Mouse (Mus musculus): Measurements from ENCODE around the gene Nhlrc4. TPM values are rescaled to one million over a fixed set of nuclear protein-coding genes. Genes with fewer than 3 reads are reported as not detected.

Nhlrc4 gene
- polyA plus RNA-seq, 1 experiment from 2014 or later = 0.32 TPM

DNA sequence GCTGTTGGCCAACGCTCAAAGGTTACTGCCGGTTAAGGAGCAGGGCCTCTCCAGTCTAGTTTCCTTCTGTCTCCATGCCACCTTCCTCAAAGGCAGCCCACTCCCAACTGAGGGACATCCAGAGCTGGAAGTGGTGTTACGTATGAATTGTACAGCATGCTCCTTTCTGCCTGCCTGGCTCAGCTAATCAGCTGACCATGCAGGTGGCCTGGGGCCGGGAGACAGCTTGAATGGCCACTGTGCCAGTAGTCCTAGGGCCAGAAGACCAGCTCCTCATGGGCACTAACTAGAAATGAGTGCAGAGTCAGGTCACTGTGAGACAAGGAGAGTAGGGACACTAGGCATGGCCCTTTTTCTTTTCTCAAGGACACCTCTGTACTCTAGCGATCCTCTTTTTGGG is 8.4 kb upstream of the Nhlrc4 start:
- Histone ChIP-seq H3K9me3 (ENCODE audit: control insufficient read depth, low read length) (no peaks in the 10 kb centered on the region), H3K27ac (replicated peaks; ENCODE audit: low read depth, low read length) (no peak overlapping the region), H3K4me3 (replicated peaks; ENCODE audit: low read depth, low read length) (no peak overlapping the region), H3K36me3 (ENCODE audit: control insufficient read depth, insufficient read depth, low read length) (0 out of 2 replicates have a peak, but pooled peaks cover 5% of the 10 kb centered on the region), H3K4me1 (ENCODE audit: control insufficient read depth, insufficient read depth, low read length) (no peaks in the 10 kb centered on the region), H3K4me2 (ENCODE audit: low read length) (no peak overlapping the region), H3K27me3 (ENCODE audit: control insufficient read depth, insufficient read depth, low read length) (peaks cover 40% of the 10 kb centered on the region), H3K9ac (replicated peaks; ENCODE audit: low read length) (no peak overlapping the region)
- no peak for DNase-seq
- no peak for ATAC-seq (ENCODE audit: low FRiP score, low TSS enrichment)
- WGBS = 77% methylated on average over 5 of the region's 5 CpGs

DNA sequence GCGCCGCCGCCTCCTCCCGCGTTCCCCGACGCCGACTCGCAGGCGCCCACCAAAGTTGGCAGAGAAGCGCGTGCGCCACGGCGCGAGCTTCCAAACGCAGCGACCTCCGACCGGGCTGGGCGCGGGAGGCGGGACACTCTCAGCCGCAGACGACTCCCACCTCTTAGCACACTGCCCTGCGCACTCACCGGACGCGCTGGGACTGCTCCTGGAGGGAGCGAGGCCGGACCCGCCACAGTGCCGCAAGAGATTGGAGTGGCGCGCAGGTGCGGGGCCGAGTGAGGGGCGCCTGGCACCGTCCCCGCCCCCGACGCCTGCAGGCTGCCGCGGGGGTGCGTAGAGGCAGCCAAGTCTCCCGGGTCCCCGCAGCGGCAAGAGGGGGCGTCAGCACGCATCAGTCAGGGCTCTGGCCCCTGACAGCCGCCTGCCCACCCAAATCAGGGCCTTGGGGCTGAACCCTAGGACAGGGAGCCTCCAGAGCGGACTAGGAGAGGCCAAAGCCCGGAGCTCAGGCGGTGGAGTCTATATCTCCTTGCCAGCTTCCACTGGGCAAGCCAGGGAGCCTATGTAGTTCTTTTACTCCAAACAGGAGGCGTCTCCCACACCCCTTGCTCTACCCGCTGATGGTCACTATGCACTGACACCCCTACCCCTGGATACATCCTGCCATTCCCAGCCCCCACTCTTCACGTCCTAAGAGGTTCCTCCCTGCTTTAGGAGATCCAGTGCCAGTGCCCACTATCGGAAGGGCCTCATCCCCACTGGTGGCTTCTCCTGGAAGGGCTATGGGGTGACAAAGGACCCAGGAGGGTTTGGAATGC is 7.3 kb upstream of the Nhlrc4 start, which contains the start of gene A930017K11Rik:
A930017K11Rik (minus strand) TSS at position 763 of the 821 bp plus-strand sequence.
- peak within 1 kb of the TSS; percentile 43 for H3K4me2 ChIP-seq (ENCODE audit: low read length)
- H3K4me1 ChIP-seq (ENCODE audit: control insufficient read depth, insufficient read depth, low read length) = no peaks in the 10 kb centered on the region
- DNase-seq (no peak), ATAC-seq (ENCODE audit: low FRiP score, low TSS enrichment) (no peak)
- peaks cover 40% of the 10 kb centered on the region for H3K27me3 ChIP-seq (ENCODE audit: control insufficient read depth, insufficient read depth, low read length)
- H3K27ac ChIP-seq (replicated peaks; ENCODE audit: low read depth, low read length) = no peak within 1 kb of the TSS
- peak within 1 kb of the TSS; percentile 22 for H3K4me3 ChIP-seq (replicated peaks; ENCODE audit: low read depth, low read length)
- whole genome bisulfite sequencing = 1% methylated on average over 58 of the region's 58 CpGs
- no peaks in the 10 kb centered on the region for H3K9me3 ChIP-seq (ENCODE audit: control insufficient read depth, low read length)
- no peak within 1 kb of the TSS for H3K9ac ChIP-seq (replicated peaks; ENCODE audit: low read length)
- H3K36me3 ChIP-seq (ENCODE audit: control insufficient read depth, insufficient read depth, low read length) = no peaks in the 10 kb centered on the region

DNA sequence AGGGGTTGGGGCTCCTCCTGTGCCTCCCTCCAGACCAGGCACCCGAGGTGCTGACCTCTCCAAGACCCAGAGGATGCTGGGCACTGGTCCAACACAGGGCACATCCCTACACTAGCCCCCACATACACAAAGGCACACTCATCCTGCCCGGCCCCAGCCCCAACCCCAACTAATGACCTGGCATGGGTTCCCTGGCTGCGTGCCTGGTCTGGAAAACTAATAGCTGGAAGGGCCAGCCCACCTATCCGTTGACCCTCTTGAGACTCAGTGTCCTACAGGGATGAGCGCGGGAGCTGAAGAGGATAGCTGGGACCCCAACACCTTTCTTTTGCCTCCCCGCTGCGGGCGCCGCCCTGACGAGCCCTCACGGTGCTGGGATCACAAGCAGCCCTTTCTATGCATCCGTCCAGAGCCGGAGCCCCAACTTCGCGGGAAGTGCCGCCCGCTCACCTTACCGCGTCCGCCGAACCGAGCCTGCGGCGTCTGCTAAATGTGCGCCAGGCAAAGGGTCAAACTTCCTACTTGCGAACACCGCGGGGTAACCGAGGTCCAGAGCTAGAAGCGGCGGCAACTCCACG is 6.6 kb upstream of the Nhlrc4 start:
- Histone ChIP-seq H3K4me2 (ENCODE audit: low read length) (peak overlapping the region; percentile 43), H3K9ac (replicated peaks; ENCODE audit: low read length) (no peak overlapping the region), H3K4me3 (replicated peaks; ENCODE audit: low read depth, low read length) (peak overlapping the region; percentile 22), H3K27ac (replicated peaks; ENCODE audit: low read depth, low read length) (no peak overlapping the region), H3K9me3 (ENCODE audit: control insufficient read depth, low read length) (no peaks in the 10 kb centered on the region), H3K27me3 (ENCODE audit: control insufficient read depth, insufficient read depth, low read length) (peaks cover 40% of the 10 kb centered on the region), H3K4me1 (ENCODE audit: control insufficient read depth, insufficient read depth, low read length) (no peaks in the 10 kb centered on the region), H3K36me3 (ENCODE audit: control insufficient read depth, insufficient read depth, low read length) (no peaks in the 10 kb centered on the region)
- 2% methylated on average over 33 of the region's 33 CpGs for WGBS
- DNase-seq (no peak), ATAC-seq (ENCODE audit: low FRiP score, low TSS enrichment) (no peak)

DNA sequence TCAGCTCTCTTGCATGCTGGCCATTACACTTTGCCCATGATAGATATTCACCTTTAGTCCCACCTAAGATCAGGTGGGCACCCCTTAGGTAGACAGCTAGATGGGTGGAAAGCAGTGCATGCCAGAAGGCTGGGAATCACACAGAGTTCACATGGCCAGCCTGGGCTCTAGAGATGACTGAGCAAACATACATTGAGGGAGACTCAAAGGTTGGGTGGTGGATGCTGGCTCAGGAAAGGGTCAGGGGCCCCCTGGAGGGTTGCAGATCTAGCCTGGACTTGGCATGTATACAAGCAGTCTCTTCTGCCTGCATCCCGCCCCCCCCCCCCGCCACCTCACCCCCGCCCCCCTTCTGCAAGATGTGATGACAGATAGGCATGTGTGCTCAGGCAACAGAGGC is 5.9 kb upstream of the Nhlrc4 start:
- Histone ChIP-seq H3K9ac (replicated peaks; ENCODE audit: low read length) (no peak overlapping the region), H3K4me3 (replicated peaks; ENCODE audit: low read depth, low read length) (no peak overlapping the region), H3K4me1 (ENCODE audit: control insufficient read depth, insufficient read depth, low read length) (no peaks in the 10 kb centered on the region), H3K27me3 (ENCODE audit: control insufficient read depth, insufficient read depth, low read length) (peaks cover 40% of the 10 kb centered on the region), H3K9me3 (ENCODE audit: control insufficient read depth, low read length) (no peaks in the 10 kb centered on the region), H3K27ac (replicated peaks; ENCODE audit: low read depth, low read length) (no peak overlapping the region), H3K4me2 (ENCODE audit: low read length) (no peak overlapping the region), H3K36me3 (ENCODE audit: control insufficient read depth, insufficient read depth, low read length) (no peaks in the 10 kb centered on the region)
- ATAC-seq (ENCODE audit: low FRiP score, low TSS enrichment) (no peak), DNase-seq (no peak)
- WGBS = no CpG with 5 or more reads among the region's 3 CpGs

DNA sequence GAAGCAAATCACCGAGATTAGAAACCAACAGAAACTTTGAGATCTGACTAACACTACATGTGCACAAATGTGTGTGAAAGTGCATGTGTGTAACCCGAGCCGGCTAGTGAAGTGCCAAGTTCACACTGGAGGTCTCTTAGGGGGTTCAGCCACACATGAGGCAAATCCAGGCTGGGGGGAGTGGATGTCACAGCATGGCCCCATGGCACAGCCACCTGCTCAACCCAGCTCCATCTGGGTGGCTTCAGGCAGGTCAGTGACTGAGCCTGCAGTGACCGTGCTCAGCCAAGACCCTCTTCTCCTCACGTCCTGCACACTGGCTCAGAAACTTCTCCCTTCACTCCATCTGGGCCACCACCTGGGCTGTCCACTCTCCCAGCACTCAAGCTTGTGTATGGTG is 5.2 kb upstream of the Nhlrc4 start:
- WGBS = 77% methylated on average over 5 of the region's 5 CpGs
- no peak for DNase-seq

DNA sequence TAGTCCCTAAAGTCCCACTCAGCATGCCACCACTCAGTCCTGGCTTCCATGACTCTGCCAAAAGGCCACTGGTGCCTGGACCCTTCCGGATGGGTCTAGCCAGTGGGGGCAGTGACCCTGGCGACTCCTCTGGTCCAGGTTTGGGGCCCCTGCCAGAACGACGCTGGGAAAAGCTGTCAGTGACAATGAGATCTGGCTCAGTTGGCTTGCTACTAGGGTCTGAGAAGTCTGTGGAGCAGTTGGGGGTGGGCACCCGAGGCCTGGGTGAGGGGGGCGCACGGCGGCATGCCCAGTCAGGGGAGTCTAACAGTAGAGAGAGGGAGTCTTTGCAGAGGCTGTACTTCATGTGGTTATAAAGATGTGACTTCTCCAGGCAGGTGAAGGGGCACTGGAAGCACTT is 3.3 kb upstream of the Nhlrc4 start:
- WGBS = 80% methylated on average over 8 of the region's 8 CpGs
- Histone ChIP-seq H3K9me3 (ENCODE audit: control insufficient read depth, low read length) (no peaks in the 10 kb centered on the region), H3K4me1 (ENCODE audit: control insufficient read depth, insufficient read depth, low read length) (no peaks in the 10 kb centered on the region), H3K4me2 (ENCODE audit: low read length) (no peak overlapping the region), H3K27ac (replicated peaks; ENCODE audit: low read depth, low read length) (no peak overlapping the region), H3K4me3 (replicated peaks; ENCODE audit: low read depth, low read length) (no peak overlapping the region), H3K27me3 (ENCODE audit: control insufficient read depth, insufficient read depth, low read length) (peaks cover 34% of the 10 kb centered on the region), H3K36me3 (ENCODE audit: control insufficient read depth, insufficient read depth, low read length) (no peaks in the 10 kb centered on the region), H3K9ac (replicated peaks; ENCODE audit: low read length) (no peak overlapping the region)
- ATAC-seq (ENCODE audit: low FRiP score, low TSS enrichment) (no peak), DNase-seq (no peak)

More for the DNA sequence above, 5.2 kb upstream of the Nhlrc4 start:
- H3K9me3 ChIP-seq (ENCODE audit: control insufficient read depth, low read length) = no peaks in the 10 kb centered on the region
- no peaks in the 10 kb centered on the region for H3K4me1 ChIP-seq (ENCODE audit: control insufficient read depth, insufficient read depth, low read length)
- no peaks in the 10 kb centered on the region for H3K36me3 ChIP-seq (ENCODE audit: control insufficient read depth, insufficient read depth, low read length)
- no peak overlapping the region for H3K27ac ChIP-seq (replicated peaks; ENCODE audit: low read depth, low read length)
- no peak overlapping the region for H3K4me3 ChIP-seq (replicated peaks; ENCODE audit: low read depth, low read length)
- ATAC-seq (ENCODE audit: low FRiP score, low TSS enrichment) = no peak
- H3K4me2 ChIP-seq (ENCODE audit: low read length) = no peak overlapping the region; the same call in 1 of the 2 replicates
- H3K27me3 ChIP-seq (ENCODE audit: control insufficient read depth, insufficient read depth, low read length) = peaks cover 40% of the 10 kb centered on the region
- H3K9ac ChIP-seq (replicated peaks; ENCODE audit: low read length) = no peak overlapping the region

DNA sequence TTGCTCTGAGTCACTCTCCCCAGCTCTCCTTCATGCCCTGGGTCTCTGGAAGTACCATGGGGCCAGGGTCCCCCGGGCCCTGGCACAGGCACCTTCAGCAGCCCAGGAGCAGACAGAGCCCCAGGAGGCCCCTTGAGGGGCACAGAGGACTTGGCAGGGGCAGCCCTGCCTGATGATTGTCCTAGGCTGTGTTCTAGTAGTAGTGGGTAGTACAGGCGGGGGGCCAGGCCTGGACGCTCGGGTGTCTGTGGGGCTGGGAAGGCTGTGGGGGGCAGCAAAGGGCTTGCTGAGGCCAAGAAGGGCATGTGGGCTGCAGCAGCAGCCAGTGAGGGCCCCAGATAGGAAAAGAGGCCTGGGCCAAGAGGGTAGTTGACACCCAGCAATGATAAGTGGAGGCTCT is 2.8 kb upstream of the Nhlrc4 start:
- Histone ChIP-seq H3K9me3 (ENCODE audit: control insufficient read depth, low read length) (no peaks in the 10 kb centered on the region), H3K36me3 (ENCODE audit: control insufficient read depth, insufficient read depth, low read length) (no peaks in the 10 kb centered on the region), H3K4me1 (ENCODE audit: control insufficient read depth, insufficient read depth, low read length) (no peaks in the 10 kb centered on the region), H3K4me2 (ENCODE audit: low read length) (no peak overlapping the region), H3K4me3 (replicated peaks; ENCODE audit: low read depth, low read length) (no peak overlapping the region), H3K27ac (replicated peaks; ENCODE audit: low read depth, low read length) (no peak overlapping the region), H3K9ac (replicated peaks; ENCODE audit: low read length) (no peak overlapping the region), H3K27me3 (ENCODE audit: control insufficient read depth, insufficient read depth, low read length) (peaks cover 29% of the 10 kb centered on the region)
- ATAC-seq (ENCODE audit: low FRiP score, low TSS enrichment) (no peak), DNase-seq (no peak)
- 91% methylated on average over 4 of the region's 4 CpGs for WGBS

DNA sequence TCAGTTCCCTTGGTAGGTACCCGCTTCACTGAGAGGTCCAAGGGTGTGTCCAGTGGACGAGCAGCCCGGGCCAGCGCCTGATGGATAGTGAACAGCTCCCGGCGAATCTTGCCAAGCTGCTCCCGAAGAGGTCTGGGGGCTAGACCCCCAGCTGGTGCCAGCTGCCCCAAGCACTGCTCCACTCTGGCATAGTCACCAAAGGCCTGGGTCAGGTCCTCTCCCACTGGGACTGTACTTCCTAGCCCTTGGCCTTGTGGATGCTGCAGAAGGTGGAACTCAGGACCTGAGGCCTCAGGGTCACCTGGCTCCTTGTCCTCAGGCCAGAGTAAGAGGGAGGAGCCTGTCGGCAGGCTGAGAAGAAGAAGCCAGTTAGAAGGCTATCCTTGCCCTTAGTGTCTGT is 2.1 kb upstream of the Nhlrc4 start:
- Histone ChIP-seq H3K27ac (replicated peaks; ENCODE audit: low read depth, low read length) (no peak overlapping the region), H3K4me1 (ENCODE audit: control insufficient read depth, insufficient read depth, low read length) (peaks cover 4% of the 10 kb centered on the region; the same call in 1 of the 2 replicates), H3K9me3 (ENCODE audit: control insufficient read depth, low read length) (no peaks in the 10 kb centered on the region), H3K4me2 (ENCODE audit: low read length) (no peak overlapping the region), H3K36me3 (ENCODE audit: control insufficient read depth, insufficient read depth, low read length) (no peaks in the 10 kb centered on the region), H3K27me3 (ENCODE audit: control insufficient read depth, insufficient read depth, low read length) (peaks cover 22% of the 10 kb centered on the region), H3K4me3 (replicated peaks; ENCODE audit: low read depth, low read length) (no peak overlapping the region), H3K9ac (replicated peaks; ENCODE audit: low read length) (no peak overlapping the region)
- ATAC-seq (ENCODE audit: low FRiP score, low TSS enrichment) (no peak), DNase-seq (no peak)
- WGBS = 77% methylated on average over 8 of the region's 8 CpGs

DNA sequence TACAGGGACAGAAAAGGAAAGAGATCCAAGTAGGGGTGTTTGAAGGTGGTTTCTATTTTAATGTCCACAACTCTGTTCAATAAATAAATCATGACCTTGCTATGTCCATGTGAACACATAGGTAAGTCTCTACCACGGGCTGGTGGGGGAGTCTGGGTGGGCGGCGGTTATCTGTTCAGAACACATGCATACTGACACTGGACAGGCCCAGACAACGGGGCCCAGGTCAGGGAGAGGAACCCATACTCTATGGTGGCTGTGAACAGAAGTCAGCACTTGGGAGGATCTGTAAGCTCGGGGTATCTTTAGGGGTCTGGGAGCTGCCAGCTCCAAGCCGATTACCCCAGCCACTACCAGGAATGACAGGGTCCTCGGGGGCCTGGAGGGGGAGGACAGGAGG is 1.6 kb upstream of the Nhlrc4 start:
- Histone ChIP-seq H3K4me1 (ENCODE audit: control insufficient read depth, insufficient read depth, low read length) (peaks cover 4% of the 10 kb centered on the region; the same call in 1 of the 2 replicates), H3K9me3 (ENCODE audit: control insufficient read depth, low read length) (no peaks in the 10 kb centered on the region), H3K27ac (replicated peaks; ENCODE audit: low read depth, low read length) (no peak overlapping the region), H3K4me2 (ENCODE audit: low read length) (no peak overlapping the region), H3K9ac (replicated peaks; ENCODE audit: low read length) (no peak overlapping the region), H3K27me3 (ENCODE audit: control insufficient read depth, insufficient read depth, low read length) (peaks cover 17% of the 10 kb centered on the region), H3K36me3 (ENCODE audit: control insufficient read depth, insufficient read depth, low read length) (no peaks in the 10 kb centered on the region), H3K4me3 (replicated peaks; ENCODE audit: low read depth, low read length) (no peak overlapping the region)
- no peak for ATAC-seq (ENCODE audit: low FRiP score, low TSS enrichment)
- no peak for DNase-seq
- WGBS = 76% methylated on average over 7 of the region's 7 CpGs

All from midbrain, embryonic 14.5 days (tissue).